Mouse (Mus musculus) liver, embryonic 14.5 days (tissue): ENCODE measurements at regions not wholly inside any gene's neighbourhood (a gene's known extent, or its start where the extent isn't known, plus 50 kb on each side); places are given as distances from the start of the nearest gene placed in this dataset.

Source experiments
- ATAC-seq: fragments of 200-750 bp; cut with Nextera tagmentation; 2 replicates; pipeline ENCODE4 v1.8.0; 2017; ENCODE audit warnings: moderate number of reproducible peaks, mild to moderate bottlenecking, moderate library complexity; ENCODE audit not compliant: insufficient read depth
- DNase-seq, 3 experiments: peaks; one replicate each; pipeline ENCODE4 v3.0.0-alpha.2; 2012 to 2013; ENCODE audit warnings: low read depth in 3 of 3, low spot score in 3 of 3
- H3K27ac ChIP-seq: fragments of 300-500 bp; sonication (generic); 2 replicates; pipeline ENCODE4 v1.5.1; 2014; ENCODE audit warnings: moderate library complexity, mild to moderate bottlenecking, control low read depth, inconsistent platforms
- H3K27me3 ChIP-seq: fragments of 300-500 bp; sonication (generic); 2 replicates; pipeline ENCODE4 v1.6.1; 2014; ENCODE audit warnings: mild to moderate bottlenecking, low read length, moderate library complexity; ENCODE audit not compliant: control insufficient read depth, insufficient read depth
- H3K36me3 ChIP-seq: fragments of 300-500 bp; sonication (generic); replicated peaks from 2 replicates; pipeline ENCODE4 v1.6.1; 2014; ENCODE audit warnings: low read depth; ENCODE audit not compliant: control insufficient read depth, insufficient read depth
- H3K4me1 ChIP-seq, 2 experiments: fragments of 200-500 bp in 1 of 2; fragments of 300-500 bp in 1 of 2; sonication (generic) in 1 of 2; replicated peaks; 2 replicates each; pipeline ENCODE4 v1.6.1; 2012 to 2014; ENCODE audit warnings: antibody characterized with exemption in 1 of 2, inconsistent platforms in 1 of 2, low read length in 1 of 2; ENCODE audit not compliant: control insufficient read depth in 2 of 2, insufficient read depth in 2 of 2
- H3K4me2 ChIP-seq: fragments of 300-500 bp; sonication (generic); 2 replicates; pipeline ENCODE4 v1.6.1; 2014; ENCODE audit warnings: low read depth, mild to moderate bottlenecking, control low read depth, moderate library complexity
- H3K4me3 ChIP-seq, 2 experiments: fragments of 200-500 bp in 1 of 2; fragments of 300-500 bp in 1 of 2; sonication (generic) in 1 of 2; 2 replicates each; pipeline ENCODE4 v1.5.1; 2012 to 2014; ENCODE audit warnings: low read depth in 2 of 2, low read length in 2 of 2, mild to moderate bottlenecking in 2 of 2, control low read depth in 1 of 2, inconsistent platforms in 1 of 2, moderate library complexity in 1 of 2; ENCODE audit not compliant: insufficient read depth in 1 of 2
- H3K9ac ChIP-seq: fragments of 300-500 bp; sonication (generic); replicated peaks from 2 replicates; pipeline ENCODE4 v1.6.1; 2014; ENCODE audit warnings: mild to moderate bottlenecking, control low read depth, moderate library complexity
- H3K9me3 ChIP-seq: fragments of 300-500 bp; sonication (generic); 2 replicates; pipeline ENCODE4 v1.6.1; 2016; ENCODE audit warnings: low read length, mixed read lengths; ENCODE audit not compliant: control insufficient read depth
- CTCF ChIP-seq: IDR thresholded peaks from 2 replicates; pipeline ENCODE4 v1.5.1; 2016; ENCODE audit warnings: antibody characterized with exemption, low read depth, control low read depth
- EP300 ChIP-seq: IDR thresholded peaks from 2 replicates; pipeline ENCODE4 v1.6.1; 2016; ENCODE audit warnings: antibody characterized with exemption, low read depth
- WGBS: fragments of 180-500 bp; shearing (Covaris S2); extraction: QIAGEN DNeasy Blood & Tissue Kit; methylation state at CpG from one replicate; pipeline ENCODE4 v1.1.7; 2014; ENCODE audit not compliant: insufficient replicate concordance; 5-methylcytosine and 5-hydroxymethylcytosine counted together

GRCm38 (mm10) chr7:134462677-134463076 is 77.2 kb upstream of the D7Ertd443e start:
- no peak for TF ChIP-seq EP300
- no peak for TF ChIP-seq CTCF
- no peak for ATAC-seq
- Histone ChIP-seq H3K27me3 (no peaks in the 10 kb centered on the region), H3K9ac (no peak overlapping the region), H3K36me3 (no peaks in the 10 kb centered on the region), H3K4me3 (no peak overlapping the region), H3K4me1 (no peaks in the 10 kb centered on the region), H3K27ac (no peak overlapping the region), H3K9me3 (no peaks in the 10 kb centered on the region), H3K4me2 (no peak overlapping the region)
- 67% methylated on average over 3 of the region's 3 CpGs for WGBS
- no peak for DNase-seq

GRCm38 (mm10) chr7:134463380-134463779 is 77.9 kb upstream of the D7Ertd443e start:
- ATAC-seq: no peak
- Histone ChIP-seq H3K9ac (no peak overlapping the region), H3K9me3 (no peaks in the 10 kb centered on the region), H3K27me3 (no peaks in the 10 kb centered on the region), H3K4me2 (no peak overlapping the region), H3K4me3 (no peak overlapping the region), H3K4me1 (no peaks in the 10 kb centered on the region), H3K36me3 (no peaks in the 10 kb centered on the region), H3K27ac (no peak overlapping the region)
- DNase-seq: no peak
- TF ChIP-seq CTCF (no peak), EP300 (no peak)
- 62% methylated on average over 4 of the region's 4 CpGs for WGBS

DNA sequence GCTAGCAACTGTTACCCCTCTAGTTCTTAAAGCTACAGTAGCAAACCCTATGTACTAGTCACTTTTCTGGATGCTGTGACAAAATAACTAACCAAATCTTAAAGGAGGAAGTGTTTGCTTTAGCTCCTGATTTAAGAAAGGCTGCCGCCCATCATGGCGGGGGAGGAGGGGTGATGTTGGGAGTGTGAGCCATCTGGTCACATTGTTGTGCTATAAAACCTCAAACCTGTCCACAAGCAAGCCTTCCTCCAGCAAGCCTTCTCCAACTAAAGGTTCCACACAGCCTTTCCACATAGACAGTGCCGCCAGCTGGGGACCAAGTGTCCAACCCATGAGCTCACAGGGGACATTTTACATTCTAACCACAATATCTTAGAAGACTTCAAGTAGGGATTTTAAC is 81.8 kb upstream of the D7Ertd443e start:
- no peaks in the 10 kb centered on the region for H3K27me3 ChIP-seq
- no peaks in the 10 kb centered on the region for H3K9me3 ChIP-seq
- DNase-seq (no peak), ATAC-seq (no peak)
- H3K4me2 ChIP-seq: no peak overlapping the region
- 59% methylated on average over 3 of the region's 3 CpGs for WGBS
- no peak overlapping the region for H3K27ac ChIP-seq
- H3K4me3 ChIP-seq: no peak overlapping the region
- no peaks in the 10 kb centered on the region for H3K4me1 ChIP-seq
- no peaks in the 10 kb centered on the region for H3K36me3 ChIP-seq
- H3K9ac ChIP-seq: no peak overlapping the region
- TF ChIP-seq CTCF: no peak
- TF ChIP-seq EP300: no peak

DNA sequence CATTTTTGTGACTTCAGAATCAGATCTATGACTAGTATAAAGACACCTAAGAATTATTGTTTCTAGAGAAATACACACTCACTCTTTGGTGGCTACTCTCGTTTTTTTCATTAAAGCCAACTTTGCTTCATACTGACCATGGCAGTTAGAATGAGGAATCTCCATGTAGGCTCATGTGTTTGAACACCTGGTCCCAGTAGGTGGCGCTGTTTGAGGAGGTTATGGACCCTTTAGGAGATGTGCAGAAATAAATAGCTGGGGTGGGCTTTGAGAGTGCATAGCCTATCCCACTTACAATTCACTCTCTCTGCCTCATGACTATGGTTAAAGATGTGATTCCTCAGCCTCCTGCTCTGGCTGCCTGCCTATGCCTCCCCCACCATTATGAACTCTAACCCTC is 85.8 kb upstream of the D7Ertd443e start:
- H3K27ac ChIP-seq: no peak overlapping the region
- no peaks in the 10 kb centered on the region for H3K4me1 ChIP-seq
- no peaks in the 10 kb centered on the region for H3K36me3 ChIP-seq
- no peaks in the 10 kb centered on the region for H3K9me3 ChIP-seq
- ATAC-seq: no peak
- TF ChIP-seq EP300 (no peak), CTCF (peak; percentile 59)
- H3K27me3 ChIP-seq: no peaks in the 10 kb centered on the region
- 7% methylated on average over 2 of the region's 2 CpGs for WGBS
- DNase-seq: peak in 1 of 3 experiments; percentile 4
- H3K9ac ChIP-seq: no peak overlapping the region
- H3K4me3 ChIP-seq: no peak overlapping the region
- no peak overlapping the region for H3K4me2 ChIP-seq

DNA sequence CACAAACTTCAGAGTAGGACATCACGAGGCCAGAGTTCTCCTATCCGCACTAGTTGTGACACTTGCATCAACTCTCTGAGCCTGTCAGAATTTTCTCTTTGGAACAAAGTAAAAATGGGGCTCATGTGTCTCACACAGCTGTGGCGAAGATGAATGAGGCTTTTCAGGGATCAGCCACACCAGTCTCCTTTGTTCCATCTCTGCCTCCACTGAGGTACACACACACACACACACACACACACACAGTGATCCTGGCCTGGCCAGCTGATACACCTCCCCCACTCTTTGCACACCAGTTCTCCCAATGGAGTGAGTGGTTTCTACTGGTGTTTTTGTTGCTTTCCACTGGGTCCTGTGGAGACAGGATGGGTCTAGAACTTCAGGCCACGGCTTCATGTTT is 105.9 kb upstream of the D7Ertd443e start:
- H3K4me2 ChIP-seq: no peak overlapping the region
- WGBS: 54% methylated on average over 4 of the region's 4 CpGs
- no peaks in the 10 kb centered on the region for H3K4me1 ChIP-seq
- H3K36me3 ChIP-seq: no peaks in the 10 kb centered on the region
- no peaks in the 10 kb centered on the region for H3K9me3 ChIP-seq
- no peak for ATAC-seq
- no peak overlapping the region for H3K9ac ChIP-seq
- DNase-seq: no peak
- no peak overlapping the region for H3K4me3 ChIP-seq
- no peak overlapping the region for H3K27ac ChIP-seq
- H3K27me3 ChIP-seq: no peaks in the 10 kb centered on the region
- TF ChIP-seq EP300: no peak
- TF ChIP-seq CTCF: no peak
